Mouse (Mus musculus): ENCODE data around the gene Dot1l.

Gene Dot1l

GRCm38 (mm10) chr10:80754594-80755290, at the start of gene Dot1l:
Gene Dot1l (plus strand): TSS chr10:80755206.
- DNase-seq (ENCODE audit: low read depth): peak; percentile 93

- no peak for DNase-seq (ENCODE audit: low read depth)
These were observed 49.5 kb upstream of the Dot1l start for GRCm38 (mm10) chr10:80705479-80705878.

GRCm38 (mm10) chr10:80710834-80711233, 44.2 kb upstream of the Dot1l start:
- DNase-seq (ENCODE audit: low read depth): no peak

- DNase-seq (ENCODE audit: low read depth): no peak
These were observed 37.7 kb upstream of the Dot1l start for GRCm38 (mm10) chr10:80717281-80717680.

GRCm38 (mm10) chr10:80727369-80728127, 27.5 kb upstream of the Dot1l start:
- no peak for DNase-seq (ENCODE audit: low read depth)

GRCm38 (mm10) chr10:80732611-80733101, 22.4 kb upstream of the Dot1l start:
- no peak for DNase-seq (ENCODE audit: low read depth)

- DNase-seq (ENCODE audit: low read depth): no peak
These were observed 18.3 kb upstream of the Dot1l start for GRCm38 (mm10) chr10:80736731-80737130.

GRCm38 (mm10) chr10:80738657-80739056, 16.3 kb upstream of the Dot1l start:
- no peak for DNase-seq (ENCODE audit: low read depth)

- no peak for DNase-seq (ENCODE audit: low read depth)
These were observed 13.9 kb upstream of the Dot1l start for GRCm38 (mm10) chr10:80741146-80741545.

GRCm38 (mm10) chr10:80741634-80742179, 13.3 kb upstream of the Dot1l start:
- no peak for DNase-seq (ENCODE audit: low read depth)

- peak; percentile 100 for DNase-seq (ENCODE audit: low read depth)
These were observed 12.6 kb upstream of the Dot1l start, which contains the start of gene Ap3d1 for GRCm38 (mm10) chr10:80742180-80742978. Gene Ap3d1 (minus strand): TSS chr10:80742264.

- peak; percentile 50 for DNase-seq (ENCODE audit: low read depth)
These were observed 10.7 kb upstream of the Dot1l start for GRCm38 (mm10) chr10:80744262-80744661.

- peak; percentile 72 for DNase-seq (ENCODE audit: low read depth)
These were observed 7.6 kb upstream of the Dot1l start for GRCm38 (mm10) chr10:80747410-80747809.

GRCm38 (mm10) chr10:80748609-80749008, 6.4 kb upstream of the Dot1l start:
- DNase-seq (ENCODE audit: low read depth): peak; percentile 90

GRCm38 (mm10) chr10:80751188-80751832, 3.7 kb upstream of the Dot1l start:
- DNase-seq (ENCODE audit: low read depth): peak; percentile 80

- DNase-seq (ENCODE audit: low read depth): peak; percentile 83
These were observed 2.9 kb upstream of the Dot1l start for GRCm38 (mm10) chr10:80752079-80752625.

GRCm38 (mm10) chr10:80755291-80756015, 447 bp downstream of the Dot1l start:
- DNase-seq (ENCODE audit: low read depth): no peak

GRCm38 (mm10) chr10:80756099-80756498, 1.1 kb downstream of the Dot1l start:
- no peak for DNase-seq (ENCODE audit: low read depth)

GRCm38 (mm10) chr10:80756509-80756908, 1.5 kb downstream of the Dot1l start:
- DNase-seq (ENCODE audit: low read depth): no peak

- DNase-seq (ENCODE audit: low read depth): no peak
These were observed 2.0 kb downstream of the Dot1l start for GRCm38 (mm10) chr10:80756967-80757366.

Data from c-Kit-positive CD71-negative TER-119-negative erythroid progenitor cells, embryonic 14.5 days (primary cell).